Mouse (Mus musculus): ENCODE results near the gene Mlh3. TPM values are rescaled to one million over a fixed set of nuclear protein-coding genes. Genes with fewer than 3 reads are reported as not detected.
A peak's percentile ranks its signal among the peaks of the same experiment; 100 is the strongest.

Mlh3 gene
- polyA plus RNA-seq, 1 experiment from 2014 or later: 7.5 TPM

GRCm38 (mm10) chr12:85280105-85280844, 9.9 kb upstream of the Mlh3 start:
- H3K27me3 ChIP-seq: no peaks in the 10 kb centered on the region
- under 1% methylated on average over 31 of the region's 31 CpGs for WGBS
- peak overlapping the region; percentile 86 for H3K4me2 ChIP-seq
- ATAC-seq: peak; percentile 99
- H3K9me3 ChIP-seq (replicated peaks): no peaks in the 10 kb centered on the region
- H3K9ac ChIP-seq: peak overlapping the region; percentile 90
- peak overlapping the region; percentile 81 for H3K4me3 ChIP-seq
- no peaks in the 10 kb centered on the region for H3K36me3 ChIP-seq (ENCODE audit: poor library complexity, severe bottlenecking)
- H3K4me1 ChIP-seq: peaks cover 15% of the 10 kb centered on the region
- H3K27ac ChIP-seq: peak overlapping the region; percentile 72; the same call in 1 of the 2 replicates

GRCm38 (mm10) chr12:85279396-85280080, 9.1 kb upstream of the Mlh3 start:
- 9% methylated on average over 10 of the region's 10 CpGs for WGBS
- Histone ChIP-seq H3K36me3 (ENCODE audit: poor library complexity, severe bottlenecking) (peaks cover 6% of the 10 kb centered on the region; the same call in 1 of the 2 replicates), H3K9ac (peak overlapping the region; percentile 90), H3K4me1 (peaks cover 15% of the 10 kb centered on the region), H3K27ac (0 out of 2 replicates have a peak overlapping the region, but pooled peaks have one; percentile 72), H3K4me2 (peak overlapping the region; percentile 86), H3K27me3 (no peaks in the 10 kb centered on the region), H3K9me3 (replicated peaks) (no peaks in the 10 kb centered on the region), H3K4me3 (peak overlapping the region; percentile 81)
- ATAC-seq: peak; percentile 44; the same call in 1 of the 2 replicates

GRCm38 (mm10) chr12:85278919-85279318, 8.5 kb upstream of the Mlh3 start:
- H3K36me3 ChIP-seq (ENCODE audit: poor library complexity, severe bottlenecking): peaks cover 7% of the 10 kb centered on the region; the same call in 1 of the 2 replicates
- H3K27me3 ChIP-seq: no peaks in the 10 kb centered on the region
- 93% methylated on average over 10 of the region's 10 CpGs for WGBS
- ATAC-seq: no peak
- no peak overlapping the region for H3K4me2 ChIP-seq
- H3K4me1 ChIP-seq: peaks cover 15% of the 10 kb centered on the region
- H3K9me3 ChIP-seq (replicated peaks): no peaks in the 10 kb centered on the region
- no peak overlapping the region for H3K27ac ChIP-seq
- H3K4me3 ChIP-seq: no peak overlapping the region
- no peak overlapping the region for H3K9ac ChIP-seq

GRCm38 (mm10) chr12:85276273-85276672, 5.9 kb upstream of the Mlh3 start:
- no peak for ATAC-seq
- H3K27me3 ChIP-seq: no peaks in the 10 kb centered on the region
- no peak overlapping the region for H3K9ac ChIP-seq
- no peaks in the 10 kb centered on the region for H3K9me3 ChIP-seq (replicated peaks)
- peaks cover 7% of the 10 kb centered on the region; the same call in 1 of the 2 replicates for H3K36me3 ChIP-seq (ENCODE audit: poor library complexity, severe bottlenecking)
- no peak overlapping the region for H3K27ac ChIP-seq
- H3K4me1 ChIP-seq: peaks cover 12% of the 10 kb centered on the region
- no peak overlapping the region for H3K4me3 ChIP-seq
- H3K4me2 ChIP-seq: no peak overlapping the region
- WGBS: 55% methylated on average over 5 of the region's 5 CpGs

- Histone ChIP-seq H3K36me3 (ENCODE audit: poor library complexity, severe bottlenecking) (peaks cover 7% of the 10 kb centered on the region; the same call in 1 of the 2 replicates), H3K27me3 (no peaks in the 10 kb centered on the region), H3K4me1 (peaks cover 5% of the 10 kb centered on the region), H3K9ac (no peak overlapping the region), H3K27ac (no peak overlapping the region), H3K9me3 (replicated peaks) (no peaks in the 10 kb centered on the region), H3K4me3 (no peak overlapping the region), H3K4me2 (no peak overlapping the region)
- WGBS: 91% methylated on average over 10 of the region's 10 CpGs
- no peak for ATAC-seq
These were observed 3.1 kb upstream of the Mlh3 start for GRCm38 (mm10) chr12:85273508-85273907.

GRCm38 (mm10) chr12:85271843-85272206, 1.4 kb upstream of the Mlh3 start:
- Histone ChIP-seq H3K9me3 (replicated peaks) (no peaks in the 10 kb centered on the region), H3K36me3 (ENCODE audit: poor library complexity, severe bottlenecking) (peaks cover 17% of the 10 kb centered on the region), H3K9ac (no peak overlapping the region), H3K4me3 (no peak overlapping the region), H3K27me3 (no peaks in the 10 kb centered on the region), H3K27ac (no peak overlapping the region), H3K4me2 (no peak overlapping the region), H3K4me1 (peaks cover 5% of the 10 kb centered on the region)
- 74% methylated on average over 4 of the region's 4 CpGs for WGBS
- ATAC-seq: no peak

- Histone ChIP-seq H3K9me3 (replicated peaks) (no peaks in the 10 kb centered on the region), H3K4me1 (peaks cover 5% of the 10 kb centered on the region), H3K36me3 (ENCODE audit: poor library complexity, severe bottlenecking) (peaks cover 17% of the 10 kb centered on the region), H3K27ac (no peak overlapping the region), H3K4me2 (no peak overlapping the region), H3K4me3 (no peak overlapping the region), H3K27me3 (no peaks in the 10 kb centered on the region), H3K9ac (no peak overlapping the region)
- ATAC-seq: no peak
- WGBS: 79% methylated on average over 7 of the region's 7 CpGs
These were observed 888 bp upstream of the Mlh3 start for GRCm38 (mm10) chr12:85271132-85271842.

GRCm38 (mm10) chr12:85269821-85270220, 578 bp downstream of the Mlh3 start:
- whole genome bisulfite sequencing: 57% methylated on average over 3 of the region's 3 CpGs
- Histone ChIP-seq H3K4me3 (peak overlapping the region; percentile 59), H3K27ac (peak overlapping the region; percentile 83), H3K36me3 (ENCODE audit: poor library complexity, severe bottlenecking) (peaks cover 20% of the 10 kb centered on the region), H3K27me3 (no peaks in the 10 kb centered on the region), H3K9ac (peak overlapping the region; percentile 69), H3K4me2 (peak overlapping the region; percentile 60), H3K4me1 (peaks cover 5% of the 10 kb centered on the region), H3K9me3 (replicated peaks) (no peaks in the 10 kb centered on the region)
- peak; percentile 43 for ATAC-seq

- no peak overlapping the region for H3K9ac ChIP-seq
- H3K27me3 ChIP-seq: no peaks in the 10 kb centered on the region
- H3K9me3 ChIP-seq (replicated peaks): no peaks in the 10 kb centered on the region
- H3K4me2 ChIP-seq: no peak overlapping the region
- peaks cover 17% of the 10 kb centered on the region; the same call in 1 of the 2 replicates for H3K36me3 ChIP-seq (ENCODE audit: poor library complexity, severe bottlenecking)
- no peak overlapping the region for H3K27ac ChIP-seq
- no peak for ATAC-seq
- H3K4me1 ChIP-seq: peaks cover 8% of the 10 kb centered on the region
- no peak overlapping the region for H3K4me3 ChIP-seq
- 95% methylated on average over 3 of the region's 3 CpGs for WGBS
These were observed 4.2 kb downstream of the Mlh3 start for GRCm38 (mm10) chr12:85266248-85266647.

GRCm38 (mm10) chr12:85264940-85265339, 5.5 kb downstream of the Mlh3 start:
- no peak overlapping the region for H3K9ac ChIP-seq
- peaks cover 17% of the 10 kb centered on the region; the same call in 1 of the 2 replicates for H3K36me3 ChIP-seq (ENCODE audit: poor library complexity, severe bottlenecking)
- H3K9me3 ChIP-seq (replicated peaks): no peaks in the 10 kb centered on the region
- H3K27me3 ChIP-seq: no peaks in the 10 kb centered on the region
- H3K4me1 ChIP-seq: peaks cover 6% of the 10 kb centered on the region
- 69% methylated on average over 7 of the region's 7 CpGs for WGBS
- no peak overlapping the region for H3K4me3 ChIP-seq
- ATAC-seq: no peak
- no peak overlapping the region for H3K27ac ChIP-seq
- no peak overlapping the region for H3K4me2 ChIP-seq

- Histone ChIP-seq H3K4me3 (no peak overlapping the region), H3K9ac (no peak overlapping the region), H3K4me2 (no peak overlapping the region), H3K4me1 (peaks cover 3% of the 10 kb centered on the region; the same call in 1 of the 2 replicates), H3K36me3 (ENCODE audit: poor library complexity, severe bottlenecking) (peaks cover 17% of the 10 kb centered on the region; the same call in 1 of the 2 replicates), H3K27ac (no peak overlapping the region), H3K9me3 (replicated peaks) (no peaks in the 10 kb centered on the region), H3K27me3 (no peaks in the 10 kb centered on the region)
- ATAC-seq: no peak
- WGBS: 84% methylated on average over 8 of the region's 8 CpGs
These were observed 5.9 kb downstream of the Mlh3 start for GRCm38 (mm10) chr12:85264531-85264930.

GRCm38 (mm10) chr12:85263190-85263589, 7.2 kb downstream of the Mlh3 start:
- 79% methylated on average over 5 of the region's 5 CpGs for WGBS
- Histone ChIP-seq H3K36me3 (ENCODE audit: poor library complexity, severe bottlenecking) (peaks cover 19% of the 10 kb centered on the region; the same call in 1 of the 2 replicates), H3K4me3 (no peak overlapping the region), H3K27me3 (no peaks in the 10 kb centered on the region), H3K4me2 (no peak overlapping the region), H3K9me3 (replicated peaks) (no peaks in the 10 kb centered on the region), H3K27ac (no peak overlapping the region), H3K4me1 (peaks cover 3% of the 10 kb centered on the region; the same call in 1 of the 2 replicates), H3K9ac (no peak overlapping the region)
- no peak for ATAC-seq
